Mouse (Mus musculus): Measurements from ENCODE around the gene Evi5. TPM values are rescaled to one million over a fixed set of nuclear protein-coding genes. Genes with fewer than 3 reads are reported as not detected.

Gene Evi5
- polyA plus RNA-seq, 1 experiment from 2014 or later = 58.5 TPM

- H3K27ac ChIP-seq = no peak overlapping the region
- ATAC-seq = no peak
- H3K4me1 ChIP-seq = no peaks in the 10 kb centered on the region
- no peaks in the 10 kb centered on the region for H3K27me3 ChIP-seq (replicated peaks)
- H3K9ac ChIP-seq = no peak overlapping the region
- no peak overlapping the region for H3K4me2 ChIP-seq
- H3K4me3 ChIP-seq = no peak overlapping the region
- H3K9me3 ChIP-seq (replicated peaks) = no peaks in the 10 kb centered on the region
- H3K36me3 ChIP-seq = peaks cover 73% of the 10 kb centered on the region
- WGBS (ENCODE audit: insufficient replicate concordance) = 52% methylated on average over 3 of the region's 3 CpGs
Observed at GRCm38 (mm10) chr5:107793258-107793657, 81.6 kb downstream of the Evi5 start.

GRCm38 (mm10) chr5:107792516-107792915 is 82.4 kb downstream of the Evi5 start:
- Histone ChIP-seq H3K4me1 (no peaks in the 10 kb centered on the region), H3K27ac (no peak overlapping the region), H3K9ac (no peak overlapping the region), H3K36me3 (peaks cover 73% of the 10 kb centered on the region), H3K4me2 (no peak overlapping the region), H3K4me3 (no peak overlapping the region), H3K27me3 (replicated peaks) (no peaks in the 10 kb centered on the region), H3K9me3 (replicated peaks) (no peaks in the 10 kb centered on the region)
- 86% methylated on average over 3 of the region's 3 CpGs for WGBS (ENCODE audit: insufficient replicate concordance)
- ATAC-seq = no peak

- H3K27ac ChIP-seq = no peak overlapping the region
- no peak for ATAC-seq
- no peaks in the 10 kb centered on the region for H3K27me3 ChIP-seq (replicated peaks)
- 71% methylated on average over 2 of the region's 2 CpGs for WGBS (ENCODE audit: insufficient replicate concordance)
- H3K4me2 ChIP-seq = no peak overlapping the region
- no peaks in the 10 kb centered on the region for H3K4me1 ChIP-seq
- no peak overlapping the region for H3K9ac ChIP-seq
- no peaks in the 10 kb centered on the region for H3K9me3 ChIP-seq (replicated peaks)
- H3K4me3 ChIP-seq = no peak overlapping the region
- H3K36me3 ChIP-seq = peaks cover 74% of the 10 kb centered on the region
Observed at GRCm38 (mm10) chr5:107791966-107792365, 82.9 kb downstream of the Evi5 start.

GRCm38 (mm10) chr5:107789492-107789891 is 85.4 kb downstream of the Evi5 start:
- 80% methylated on average over 5 of the region's 5 CpGs for WGBS (ENCODE audit: insufficient replicate concordance)
- H3K4me3 ChIP-seq = no peak overlapping the region
- no peaks in the 10 kb centered on the region for H3K9me3 ChIP-seq (replicated peaks)
- H3K27me3 ChIP-seq (replicated peaks) = no peaks in the 10 kb centered on the region
- no peak overlapping the region for H3K9ac ChIP-seq
- no peak overlapping the region for H3K4me2 ChIP-seq
- H3K27ac ChIP-seq = no peak overlapping the region
- no peak for ATAC-seq
- H3K4me1 ChIP-seq = no peaks in the 10 kb centered on the region
- peaks cover 70% of the 10 kb centered on the region for H3K36me3 ChIP-seq

GRCm38 (mm10) chr5:107787682-107788443 is 87.0 kb downstream of the Evi5 start:
- Histone ChIP-seq H3K4me3 (no peak overlapping the region), H3K9me3 (replicated peaks) (no peaks in the 10 kb centered on the region), H3K4me1 (no peaks in the 10 kb centered on the region), H3K27ac (no peak overlapping the region), H3K27me3 (replicated peaks) (no peaks in the 10 kb centered on the region), H3K9ac (no peak overlapping the region), H3K36me3 (peaks cover 76% of the 10 kb centered on the region), H3K4me2 (no peak overlapping the region)
- no peak for ATAC-seq
- WGBS (ENCODE audit: insufficient replicate concordance) = 65% methylated on average over 6 of the region's 7 CpGs

- no peaks in the 10 kb centered on the region for H3K27me3 ChIP-seq (replicated peaks)
- H3K4me1 ChIP-seq = no peaks in the 10 kb centered on the region
- H3K27ac ChIP-seq = no peak overlapping the region
- no peak overlapping the region for H3K4me3 ChIP-seq
- H3K9me3 ChIP-seq (replicated peaks) = no peaks in the 10 kb centered on the region
- no peak for ATAC-seq
- H3K9ac ChIP-seq = no peak overlapping the region
- WGBS (ENCODE audit: insufficient replicate concordance) = 91% methylated on average over 1 of the region's 1 CpGs
- no peak overlapping the region for H3K4me2 ChIP-seq
- H3K36me3 ChIP-seq = peaks cover 74% of the 10 kb centered on the region
Observed at GRCm38 (mm10) chr5:107782360-107782759, 92.5 kb downstream of the Evi5 start.

- no peak overlapping the region for H3K9ac ChIP-seq
- H3K4me3 ChIP-seq = no peak overlapping the region
- H3K9me3 ChIP-seq (replicated peaks) = no peaks in the 10 kb centered on the region
- H3K27ac ChIP-seq = no peak overlapping the region
- peaks cover 73% of the 10 kb centered on the region for H3K36me3 ChIP-seq
- ATAC-seq = no peak
- H3K4me2 ChIP-seq = no peak overlapping the region
- H3K27me3 ChIP-seq (replicated peaks) = no peaks in the 10 kb centered on the region; the same call in 1 of the 2 replicates
- whole genome bisulfite sequencing (ENCODE audit: insufficient replicate concordance) = 76% methylated on average over 3 of the region's 3 CpGs
- no peaks in the 10 kb centered on the region for H3K4me1 ChIP-seq
Observed at GRCm38 (mm10) chr5:107778763-107779162, 96.1 kb downstream of the Evi5 start.

GRCm38 (mm10) chr5:107777545-107777830 is 97.4 kb downstream of the Evi5 start:
- WGBS (ENCODE audit: insufficient replicate concordance) = 87% methylated on average over 1 of the region's 1 CpGs
- ATAC-seq = no peak
- Histone ChIP-seq H3K4me2 (no peak overlapping the region), H3K27ac (no peak overlapping the region), H3K9ac (no peak overlapping the region), H3K36me3 (peaks cover 69% of the 10 kb centered on the region), H3K4me1 (no peaks in the 10 kb centered on the region), H3K9me3 (replicated peaks) (no peaks in the 10 kb centered on the region), H3K27me3 (replicated peaks) (no peaks in the 10 kb centered on the region; the same call in 1 of the 2 replicates), H3K4me3 (no peak overlapping the region)

- Histone ChIP-seq H3K27ac (no peak overlapping the region), H3K4me1 (no peaks in the 10 kb centered on the region), H3K9me3 (replicated peaks) (no peaks in the 10 kb centered on the region), H3K27me3 (replicated peaks) (no peaks in the 10 kb centered on the region; the same call in 1 of the 2 replicates), H3K9ac (no peak overlapping the region), H3K4me3 (no peak overlapping the region), H3K36me3 (peaks cover 69% of the 10 kb centered on the region), H3K4me2 (no peak overlapping the region)
- WGBS (ENCODE audit: insufficient replicate concordance) = 82% methylated on average over 4 of the region's 4 CpGs
- ATAC-seq = no peak
Observed at GRCm38 (mm10) chr5:107776777-107777544, 97.9 kb downstream of the Evi5 start.

- H3K9ac ChIP-seq = no peak overlapping the region
- H3K4me2 ChIP-seq = no peak overlapping the region
- no peaks in the 10 kb centered on the region for H3K9me3 ChIP-seq (replicated peaks)
- no peaks in the 10 kb centered on the region; the same call in 1 of the 2 replicates for H3K27me3 ChIP-seq (replicated peaks)
- H3K36me3 ChIP-seq = peaks cover 64% of the 10 kb centered on the region
- no peak overlapping the region for H3K4me3 ChIP-seq
- 93% methylated on average over 1 of the region's 1 CpGs for WGBS (ENCODE audit: insufficient replicate concordance)
- no peak overlapping the region for H3K27ac ChIP-seq
- no peak for ATAC-seq
- no peaks in the 10 kb centered on the region for H3K4me1 ChIP-seq
Observed at GRCm38 (mm10) chr5:107775875-107776274, 99.0 kb downstream of the Evi5 start.

- no peak overlapping the region for H3K4me3 ChIP-seq
- 53% methylated on average over 5 of the region's 5 CpGs for WGBS (ENCODE audit: insufficient replicate concordance)
- no peak overlapping the region for H3K27ac ChIP-seq
- H3K27me3 ChIP-seq (replicated peaks) = no peaks in the 10 kb centered on the region; the same call in 1 of the 2 replicates
- no peaks in the 10 kb centered on the region for H3K4me1 ChIP-seq
- no peak overlapping the region for H3K9ac ChIP-seq
- H3K4me2 ChIP-seq = no peak overlapping the region
- peaks cover 69% of the 10 kb centered on the region for H3K36me3 ChIP-seq
- no peak for ATAC-seq
- H3K9me3 ChIP-seq (replicated peaks) = peaks cover 7% of the 10 kb centered on the region; the same call in 1 of the 2 replicates
Observed at GRCm38 (mm10) chr5:107772049-107772448, 102.9 kb downstream of the Evi5 start.

GRCm38 (mm10) chr5:107768224-107768623 is 106.7 kb downstream of the Evi5 start:
- 78% methylated on average over 1 of the region's 1 CpGs for WGBS (ENCODE audit: insufficient replicate concordance)
- no peak for ATAC-seq
- H3K4me1 ChIP-seq = no peaks in the 10 kb centered on the region

More at GRCm38 (mm10) chr5:107768224-107768623, 106.7 kb downstream of the Evi5 start:
- Histone ChIP-seq H3K27ac (no peak overlapping the region), H3K9ac (no peak overlapping the region), H3K9me3 (replicated peaks) (peaks cover 7% of the 10 kb centered on the region; the same call in 1 of the 2 replicates), H3K27me3 (replicated peaks) (peaks cover 4% of the 10 kb centered on the region; the same call in 1 of the 2 replicates), H3K4me2 (no peak overlapping the region), H3K36me3 (peaks cover 62% of the 10 kb centered on the region), H3K4me3 (no peak overlapping the region)

All from liver, embryonic 12.5 days (tissue).